Mouse (Mus musculus): ENCODE data around the gene Extl1. TPM values are rescaled to one million over a fixed set of nuclear protein-coding genes. Genes with fewer than 3 reads are reported as not detected.
"Not testable (repeated sequence)": the region's sequence is repeated elsewhere in the genome, so short reads cannot be mapped to it uniquely, and the experiment has no call there.

The Extl1 gene
- polyA plus RNA-seq, 1 experiment from 2014 or later: 0.37 TPM

DNA sequence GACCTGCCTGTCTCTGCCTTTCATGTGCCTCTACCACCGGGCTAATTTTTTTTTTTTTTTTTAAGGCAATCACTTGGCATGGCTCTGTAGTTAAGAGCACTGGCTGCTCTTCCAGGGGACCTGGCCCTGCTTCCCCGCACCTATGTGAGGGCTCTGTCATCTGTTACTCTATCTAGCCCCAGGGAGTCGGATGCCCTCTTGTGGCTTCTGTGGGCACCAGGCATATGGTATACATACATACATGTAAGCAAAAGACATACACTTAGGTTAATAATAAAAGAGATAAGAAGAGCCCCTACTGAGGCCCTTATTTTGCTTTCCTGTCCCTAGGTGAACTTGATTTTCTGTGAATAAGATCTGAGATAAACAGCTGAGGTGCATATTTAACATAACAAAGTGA, 39.0 kb downstream of the Extl1 start:
- H3K27ac ChIP-seq: no peak overlapping the region
- peaks cover 59% of the 10 kb centered on the region for H3K27me3 ChIP-seq
- no peak overlapping the region for H3K4me2 ChIP-seq
- H3K4me1 ChIP-seq: peaks cover 10% of the 10 kb centered on the region
- no peak overlapping the region for H3K4me3 ChIP-seq (replicated peaks)
- no peaks in the 10 kb centered on the region for H3K36me3 ChIP-seq (replicated peaks)
- no peak for ATAC-seq (ENCODE audit: low FRiP score)
- 37% methylated on average over 3 of the region's 3 CpGs for WGBS
- 0 out of 2 replicates have a peak, but pooled peaks cover 4% of the 10 kb centered on the region for H3K9me3 ChIP-seq
- no peak overlapping the region for H3K9ac ChIP-seq

DNA sequence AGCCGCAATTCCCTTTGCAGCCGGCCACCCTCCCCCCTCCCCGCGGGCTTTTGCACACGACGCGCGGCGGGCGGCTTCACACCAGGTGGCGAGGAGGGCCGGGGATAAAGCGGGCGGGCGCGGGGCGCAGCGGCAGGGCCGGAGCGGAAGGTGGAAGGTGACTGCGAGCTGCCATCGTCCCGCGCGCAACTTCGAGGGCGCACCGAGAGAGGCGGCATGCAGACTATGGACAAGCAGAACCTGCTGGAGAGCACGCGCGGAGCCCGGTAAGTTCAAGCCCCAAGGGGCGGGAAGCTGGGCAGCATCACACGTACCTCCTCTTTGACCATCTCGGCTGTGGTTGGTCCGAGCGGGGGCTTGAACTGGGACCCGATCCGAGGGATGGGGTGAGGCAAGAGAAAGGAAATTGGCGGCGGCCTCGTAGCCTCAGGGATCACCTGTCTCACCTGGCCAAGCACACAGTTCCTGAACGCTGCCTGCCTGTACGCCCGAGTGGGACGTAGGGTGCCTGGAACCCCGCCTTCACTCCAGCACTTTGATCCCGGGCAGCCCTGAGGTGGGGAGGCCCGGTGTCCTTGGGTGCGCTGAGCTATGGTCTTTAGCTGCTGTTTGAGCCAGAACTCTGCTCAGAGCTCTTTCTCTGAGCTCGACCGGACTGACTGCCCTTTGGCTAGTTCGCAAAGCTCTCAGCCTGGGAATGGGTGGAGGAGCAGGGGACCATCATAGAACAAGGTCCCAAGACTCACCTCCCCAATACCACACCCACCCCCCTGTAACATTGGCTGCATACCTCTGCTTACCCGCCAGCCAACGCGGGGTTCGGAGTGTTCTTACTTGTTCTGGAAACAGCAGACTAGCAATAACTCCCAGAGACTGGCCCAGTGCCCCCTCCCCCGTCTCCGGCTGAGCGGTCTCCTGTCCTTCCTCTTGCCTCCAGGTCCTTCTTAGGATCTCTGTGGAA, 40.3 kb downstream of the Extl1 start, which contains the start of gene Slc30a2:
Gene Slc30a2 (plus strand): TSS at position 111 of the 961 bp plus-strand sequence.
- Histone ChIP-seq H3K36me3 (replicated peaks) (no peaks in the 10 kb centered on the region), H3K27ac (no peak within 1 kb of the TSS), H3K4me1 (peaks cover 10% of the 10 kb centered on the region), H3K4me3 (replicated peaks) (peak within 1 kb of the TSS; percentile 27), H3K9ac (peak within 1 kb of the TSS; percentile 17; the same call in 1 of the 2 replicates), H3K27me3 (peaks cover 59% of the 10 kb centered on the region), H3K9me3 (0 out of 2 replicates have a peak, but pooled peaks cover 4% of the 10 kb centered on the region), H3K4me2 (peak within 1 kb of the TSS; percentile 44)
- no peak for ATAC-seq (ENCODE audit: low FRiP score)
- WGBS: 3% methylated on average over 58 of the region's 61 CpGs

DNA sequence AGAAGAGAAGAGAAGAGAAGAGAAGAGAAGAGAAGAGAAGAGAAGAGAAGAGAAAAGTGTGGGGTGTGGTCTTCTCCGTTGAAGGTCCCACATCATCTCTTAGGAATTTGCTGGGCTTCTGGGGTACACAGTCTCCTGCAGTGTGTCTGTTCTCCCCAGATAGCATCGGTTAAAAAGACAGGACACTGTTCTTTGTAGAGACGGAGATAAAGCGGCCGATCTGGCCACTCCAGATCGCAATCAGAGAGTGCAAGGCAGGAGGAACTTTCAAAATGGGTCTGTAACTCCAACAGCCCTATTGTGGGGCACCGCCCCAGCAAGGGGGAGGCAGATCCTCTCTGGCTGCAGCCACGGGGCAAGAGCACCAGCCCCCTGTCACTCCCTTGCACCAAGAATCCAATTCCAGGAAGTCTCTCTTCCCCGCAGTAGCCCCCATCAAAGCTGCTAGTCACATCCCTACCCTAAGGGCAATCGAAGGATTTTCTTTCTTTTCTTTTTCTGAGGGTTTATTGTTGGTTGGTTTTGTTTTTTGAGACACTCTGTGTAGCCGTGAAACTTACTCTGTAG, 41.4 kb downstream of the Extl1 start:
- no peak for ATAC-seq (ENCODE audit: low FRiP score)
- Histone ChIP-seq H3K9ac (no peak overlapping the region), H3K4me1 (peaks cover 10% of the 10 kb centered on the region), H3K4me2 (no peak overlapping the region), H3K9me3 (0 out of 2 replicates have a peak, but pooled peaks cover 4% of the 10 kb centered on the region), H3K27ac (no peak overlapping the region), H3K27me3 (peaks cover 59% of the 10 kb centered on the region), H3K36me3 (replicated peaks) (no peaks in the 10 kb centered on the region), H3K4me3 (replicated peaks) (no peak overlapping the region)
- 41% methylated on average over 11 of the region's 11 CpGs for WGBS

- not testable (repeated sequence) for H3K36me3 ChIP-seq (replicated peaks); H3K4me3 ChIP-seq (replicated peaks); H3K9me3 ChIP-seq; H3K27ac ChIP-seq; H3K4me2 ChIP-seq; H3K9ac ChIP-seq; ATAC-seq (ENCODE audit: low FRiP score)
- Histone ChIP-seq H3K27me3 (peaks cover 55% of the 10 kb centered on the region), H3K4me1 (peaks cover 10% of the 10 kb centered on the region)
- WGBS: 67% methylated on average over 6 of the region's 6 CpGs
Measured at GRCm38 (mm10) chr4:134341231-134341630, 42.4 kb downstream of the Extl1 start.

DNA sequence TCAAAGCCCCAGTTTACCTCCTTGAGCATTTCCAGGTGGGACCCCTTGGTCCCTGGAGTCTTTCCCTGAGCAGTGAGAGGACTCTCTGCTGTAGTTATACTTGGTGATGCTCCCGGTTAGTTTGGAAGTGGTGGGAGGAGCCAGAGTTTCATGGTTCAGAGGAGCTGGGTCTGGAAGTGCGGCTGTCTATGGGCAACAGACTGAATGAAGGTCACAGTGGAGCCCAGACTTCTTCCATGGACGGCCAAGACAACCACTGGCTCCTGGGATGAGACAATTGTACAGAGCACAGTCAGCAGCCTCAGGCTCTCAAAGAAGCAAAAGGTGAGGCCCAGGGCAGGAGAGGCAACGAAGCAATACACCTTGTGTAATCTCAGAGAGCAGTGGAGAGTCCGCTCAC, 53.4 kb downstream of the Extl1 start:
- WGBS: 71% methylated on average over 5 of the region's 5 CpGs
- H3K9me3 ChIP-seq: no peaks in the 10 kb centered on the region
- no peak overlapping the region for H3K9ac ChIP-seq
- no peaks in the 10 kb centered on the region for H3K27me3 ChIP-seq
- H3K4me1 ChIP-seq: no peaks in the 10 kb centered on the region
- no peaks in the 10 kb centered on the region for H3K36me3 ChIP-seq (replicated peaks)
- no peak overlapping the region for H3K4me3 ChIP-seq (replicated peaks)
- H3K4me2 ChIP-seq: no peak overlapping the region
- ATAC-seq (ENCODE audit: low FRiP score): no peak
- H3K27ac ChIP-seq: no peak overlapping the region

DNA sequence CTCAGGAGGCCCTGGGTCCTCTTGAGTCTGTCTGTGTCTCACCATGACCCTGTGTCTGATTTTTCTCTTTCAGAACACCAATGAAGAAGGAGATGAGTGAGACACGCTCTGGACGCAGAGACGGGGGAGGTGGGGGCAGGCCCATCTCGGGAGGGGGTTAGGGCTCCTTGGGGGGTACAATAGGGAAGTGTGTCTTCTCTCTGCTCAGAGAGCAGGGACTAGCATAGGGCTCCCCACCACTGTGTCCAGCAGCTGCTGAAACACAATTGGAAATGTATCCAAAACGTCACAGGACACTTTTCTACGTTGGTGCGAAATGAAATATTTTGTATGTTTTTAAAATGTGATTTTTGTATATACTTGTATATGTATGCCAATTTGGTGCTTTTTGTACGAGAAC, 54.8 kb downstream of the Extl1 start:
- Histone ChIP-seq H3K4me1 (no peaks in the 10 kb centered on the region), H3K4me2 (no peak overlapping the region), H3K36me3 (replicated peaks) (no peaks in the 10 kb centered on the region), H3K9ac (no peak overlapping the region), H3K27me3 (no peaks in the 10 kb centered on the region), H3K9me3 (no peaks in the 10 kb centered on the region), H3K27ac (no peak overlapping the region), H3K4me3 (replicated peaks) (no peak overlapping the region)
- 86% methylated on average over 8 of the region's 8 CpGs for WGBS
- ATAC-seq (ENCODE audit: low FRiP score): no peak

GRCm38 (mm10) chr4:134328151-134328550, 55.5 kb downstream of the Extl1 start:
- Histone ChIP-seq H3K36me3 (replicated peaks) (no peaks in the 10 kb centered on the region), H3K9me3 (no peaks in the 10 kb centered on the region), H3K4me3 (replicated peaks) (no peak overlapping the region), H3K4me2 (no peak overlapping the region), H3K27ac (no peak overlapping the region), H3K27me3 (no peaks in the 10 kb centered on the region), H3K9ac (no peak overlapping the region), H3K4me1 (no peaks in the 10 kb centered on the region)
- ATAC-seq (ENCODE audit: low FRiP score): no peak
- 72% methylated on average over 8 of the region's 8 CpGs for WGBS

- Histone ChIP-seq H3K9me3 (no peaks in the 10 kb centered on the region), H3K27me3 (no peaks in the 10 kb centered on the region), H3K9ac (no peak overlapping the region), H3K27ac (no peak overlapping the region), H3K4me2 (no peak overlapping the region), H3K36me3 (replicated peaks) (no peaks in the 10 kb centered on the region), H3K4me1 (no peaks in the 10 kb centered on the region), H3K4me3 (replicated peaks) (no peak overlapping the region)
- ATAC-seq (ENCODE audit: low FRiP score): no peak
- WGBS: 64% methylated on average over 5 of the region's 5 CpGs
Measured at GRCm38 (mm10) chr4:134326859-134327530, 56.7 kb downstream of the Extl1 start.

DNA sequence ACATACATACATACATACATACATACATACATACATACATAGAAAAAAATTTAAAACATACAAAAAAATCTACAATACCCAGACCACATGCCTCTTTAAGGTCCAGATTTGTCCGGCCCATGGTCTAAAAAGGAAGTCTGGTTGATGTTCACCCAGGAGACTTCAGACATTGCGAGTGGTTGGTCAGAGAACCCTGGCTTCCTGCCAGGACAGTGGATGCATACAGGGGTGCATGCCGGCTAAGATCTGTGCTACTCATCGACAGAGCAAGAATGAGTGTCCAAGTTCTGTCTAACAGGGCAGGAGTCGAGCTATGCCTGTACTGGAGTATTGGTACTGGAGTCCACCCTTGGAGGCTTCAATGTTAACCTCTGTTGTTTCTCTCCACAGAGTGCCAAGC, 59.0 kb downstream of the Extl1 start:
- Histone ChIP-seq H3K4me2 (no peak overlapping the region), H3K4me3 (replicated peaks) (no peak overlapping the region), H3K9me3 (no peaks in the 10 kb centered on the region), H3K27ac (no peak overlapping the region), H3K27me3 (peaks cover 9% of the 10 kb centered on the region; the same call in 1 of the 2 replicates), H3K9ac (no peak overlapping the region), H3K4me1 (no peaks in the 10 kb centered on the region), H3K36me3 (replicated peaks) (no peaks in the 10 kb centered on the region)
- ATAC-seq (ENCODE audit: low FRiP score): no peak
- 87% methylated on average over 5 of the region's 5 CpGs for WGBS

GRCm38 (mm10) chr4:134321524-134321923, 62.1 kb downstream of the Extl1 start:
- Histone ChIP-seq H3K36me3 (replicated peaks) (no peaks in the 10 kb centered on the region), H3K27me3 (peaks cover 12% of the 10 kb centered on the region; the same call in 1 of the 2 replicates), H3K27ac (no peak overlapping the region), H3K4me1 (no peaks in the 10 kb centered on the region), H3K4me3 (replicated peaks) (no peak overlapping the region), H3K9ac (no peak overlapping the region), H3K4me2 (no peak overlapping the region), H3K9me3 (no peaks in the 10 kb centered on the region)
- 78% methylated on average over 3 of the region's 3 CpGs for WGBS
- no peak for ATAC-seq (ENCODE audit: low FRiP score)

- Histone ChIP-seq H3K4me2 (no peak overlapping the region), H3K9ac (no peak overlapping the region), H3K27ac (no peak overlapping the region), H3K36me3 (replicated peaks) (no peaks in the 10 kb centered on the region), H3K9me3 (no peaks in the 10 kb centered on the region), H3K27me3 (peaks cover 12% of the 10 kb centered on the region; the same call in 1 of the 2 replicates), H3K4me3 (replicated peaks) (no peak overlapping the region), H3K4me1 (no peaks in the 10 kb centered on the region; the same call in 1 of the 2 replicates)
- 84% methylated on average over 5 of the region's 5 CpGs for WGBS
- ATAC-seq (ENCODE audit: low FRiP score): no peak
Measured at GRCm38 (mm10) chr4:134319674-134320073, 64.0 kb downstream of the Extl1 start.

- Histone ChIP-seq H3K4me2 (no peak overlapping the region), H3K4me3 (replicated peaks) (no peak overlapping the region), H3K27ac (no peak overlapping the region), H3K4me1 (no peaks in the 10 kb centered on the region; the same call in 1 of the 2 replicates), H3K36me3 (replicated peaks) (no peaks in the 10 kb centered on the region), H3K9ac (no peak overlapping the region), H3K27me3 (peaks cover 12% of the 10 kb centered on the region; the same call in 1 of the 2 replicates), H3K9me3 (no peaks in the 10 kb centered on the region)
- ATAC-seq (ENCODE audit: low FRiP score): no peak
- WGBS: 85% methylated on average over 5 of the region's 5 CpGs
Measured at GRCm38 (mm10) chr4:134319074-134319473, 64.6 kb downstream of the Extl1 start.

All from forebrain, embryonic 12.5 days (tissue).